Mouse (Mus musculus) myocyte (in vitro differentiated cells): ENCODE results near the gene Tctex1d2. TPM values are rescaled to one million over a fixed set of nuclear protein-coding genes. Genes with fewer than 3 reads are reported as not detected.

Experiments
- H3K27me3 ChIP-seq: one replicate; pipeline ENCODE4 v1.6.1; 2011; ENCODE audit not compliant: control insufficient read depth, insufficient read depth, insufficient read length
- H3K36me3 ChIP-seq: one replicate; pipeline ENCODE4 v1.6.1; 2011; ENCODE audit not compliant: control insufficient read depth, insufficient read depth
- H3K4me2 ChIP-seq: one replicate; pipeline ENCODE4 v1.6.1; 2011; ENCODE audit warnings: low read depth, control low read depth
- H3K4me3 ChIP-seq: one replicate; pipeline ENCODE4 v1.5.1; 2011; ENCODE audit warnings: mild to moderate bottlenecking, control low read depth, moderate library complexity
- H3K79me2 ChIP-seq: one replicate; pipeline ENCODE4 v1.6.1; 2011; ENCODE audit not compliant: control insufficient read depth, insufficient read depth
- H3ac ChIP-seq: one replicate; pipeline ENCODE4 v1.6.1; 2011; ENCODE audit not compliant: control insufficient read depth, insufficient read length
- CEBPB ChIP-seq: IDR thresholded peaks from 2 replicates; pipeline ENCODE4 v1.6.1; 2011; ENCODE audit warnings: mild to moderate bottlenecking, moderate library complexity; ENCODE audit not compliant: poor library complexity, insufficient read depth, severe bottlenecking
- E2F4 ChIP-seq: IDR thresholded peaks from one replicate; pipeline ENCODE4 v1.6.1; 2011; ENCODE audit warnings: mild to moderate bottlenecking, control low read depth, moderate library complexity; ENCODE audit not compliant: insufficient read depth
- MAX ChIP-seq: IDR thresholded peaks from one replicate; pipeline ENCODE4 v1.6.1; 2011; ENCODE audit warnings: low read depth, mild to moderate bottlenecking, control low read depth
- MYOD1 ChIP-seq, 3 experiments: IDR thresholded peaks; one replicate each; pipeline ENCODE4 v1.6.1; 2011; ENCODE audit warnings: control low read depth in 2 of 3, low read depth in 2 of 3, mild to moderate bottlenecking in 2 of 3, moderate library complexity in 1 of 3; ENCODE audit not compliant: insufficient read length in 2 of 3, control insufficient read depth in 1 of 3
- MYOG ChIP-seq, 3 experiments: IDR thresholded peaks; one replicate each; pipeline ENCODE4 v1.6.1; 2011; ENCODE audit warnings: control low read depth in 2 of 3, low read depth in 2 of 3, mild to moderate bottlenecking in 2 of 3; ENCODE audit not compliant: insufficient read length in 2 of 3, control insufficient read depth in 1 of 3, insufficient read depth in 1 of 3
- POLR2A ChIP-seq: IDR thresholded peaks from one replicate; pipeline ENCODE4 v1.6.1; 2011; ENCODE audit warnings: low read depth, mild to moderate bottlenecking, control low read depth, moderate library complexity; ENCODE audit not compliant: insufficient read length
- POLR2AphosphoS2 ChIP-seq: IDR thresholded peaks from one replicate; pipeline ENCODE4 v1.6.1; 2011; ENCODE audit warnings: low read depth, control low read depth; ENCODE audit not compliant: insufficient read length
- REST ChIP-seq: IDR thresholded peaks from one replicate; pipeline ENCODE4 v1.6.1; 2011; ENCODE audit warnings: mild to moderate bottlenecking, control low read depth, moderate library complexity; ENCODE audit not compliant: insufficient read depth, insufficient read length
- SRF ChIP-seq: IDR thresholded peaks from one replicate; pipeline ENCODE4 v1.6.1; 2011; ENCODE audit warnings: low read depth; ENCODE audit not compliant: control insufficient read depth, insufficient read length
- TCF12 ChIP-seq: IDR thresholded peaks from one replicate; pipeline ENCODE4 v1.6.1; 2011; ENCODE audit warnings: mild to moderate bottlenecking, control low read depth; ENCODE audit not compliant: poor library complexity, insufficient read depth, severe bottlenecking
- TCF3 ChIP-seq: IDR thresholded peaks from one replicate; pipeline ENCODE4 v1.6.1; 2011; ENCODE audit warnings: low read depth, control low read depth; ENCODE audit not compliant: insufficient read length
- USF1 ChIP-seq: IDR thresholded peaks from one replicate; pipeline ENCODE4 v1.6.1; 2011; ENCODE audit warnings: low read depth, mild to moderate bottlenecking, control low read depth, moderate library complexity
- polyA plus RNA-seq: library from polyadenylated mRNA; unstranded; fragments of >200 nt; fragmentation: generic; extraction: Trizol; gene quantifications from one replicate; pipeline ENCODE4 v1.2.1, GENCODE M21; 2012; ENCODE audit warnings: missing spikeins

The Tctex1d2 gene
- polyA plus RNA-seq, 1 experiment = 12.7 TPM

DNA sequence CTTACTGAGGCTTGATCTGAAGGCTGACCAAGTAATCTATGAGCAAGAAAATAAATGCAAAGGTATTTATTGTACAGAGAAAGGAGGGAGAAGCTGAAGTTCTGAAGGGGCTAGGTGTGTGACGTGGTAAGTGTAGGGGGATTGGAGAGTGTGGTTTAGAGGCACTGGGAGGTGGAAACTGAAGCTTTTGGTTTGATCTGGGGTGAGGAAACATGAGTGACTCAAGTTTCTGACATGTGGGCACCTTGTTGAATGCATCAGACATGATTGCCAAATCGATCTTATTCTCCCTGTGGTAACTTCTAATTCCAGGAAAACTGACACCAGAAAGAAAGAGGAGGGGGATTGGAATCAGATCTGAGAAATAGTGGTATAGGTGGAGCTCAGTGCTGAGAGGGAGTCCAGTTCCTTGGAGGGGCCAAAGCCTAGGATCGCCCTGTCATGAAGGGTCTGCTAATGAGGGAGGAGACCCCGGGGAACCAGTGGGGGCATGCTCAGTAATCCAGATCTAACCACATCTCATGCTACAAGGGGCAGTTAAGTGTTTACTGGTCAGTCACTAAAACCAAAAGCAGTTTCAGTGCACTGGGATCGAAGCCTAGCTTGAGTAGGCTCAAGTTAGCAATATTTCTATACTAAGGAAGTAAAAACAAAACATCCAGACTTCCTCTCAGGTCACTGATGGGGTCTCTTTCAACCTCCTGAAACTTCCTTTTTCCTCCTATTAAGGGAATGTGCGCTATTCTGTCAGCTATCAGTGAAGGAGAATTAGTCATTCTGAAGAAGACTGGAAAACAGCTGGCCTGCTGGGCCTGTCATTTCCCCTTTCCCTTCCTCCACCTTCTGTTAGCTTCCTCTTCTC, 23.6 kb upstream of the Tctex1d2 start:
- TF ChIP-seq REST (no peak), TCF3 (no peak), USF1 (no peak), TCF12 (no peak), MYOG (IDR thresholded peaks at IDR 0.05; ENCODE audit: control insufficient read depth in 1 of 3, insufficient read depth in 1 of 3, insufficient read length in 2 of 3, low read depth in 2 of 3) (no peak), SRF (no peak), E2F4 (no peak), CEBPB (no peak), POLR2A (no peak), POLR2AphosphoS2 (no peak), MAX (no peak), MYOD1 (IDR thresholded peaks at IDR 0.05; ENCODE audit: control insufficient read depth in 1 of 3, insufficient read length in 2 of 3, low read depth in 2 of 3) (no peak)
- no peak overlapping the region for H3K4me3 ChIP-seq
- H3K36me3 ChIP-seq = peaks cover 9% of the 10 kb centered on the region
- H3ac ChIP-seq = no peak overlapping the region
- H3K79me2 ChIP-seq = no peaks in the 10 kb centered on the region
- no peaks in the 10 kb centered on the region for H3K27me3 ChIP-seq
- H3K4me2 ChIP-seq = no peak overlapping the region

DNA sequence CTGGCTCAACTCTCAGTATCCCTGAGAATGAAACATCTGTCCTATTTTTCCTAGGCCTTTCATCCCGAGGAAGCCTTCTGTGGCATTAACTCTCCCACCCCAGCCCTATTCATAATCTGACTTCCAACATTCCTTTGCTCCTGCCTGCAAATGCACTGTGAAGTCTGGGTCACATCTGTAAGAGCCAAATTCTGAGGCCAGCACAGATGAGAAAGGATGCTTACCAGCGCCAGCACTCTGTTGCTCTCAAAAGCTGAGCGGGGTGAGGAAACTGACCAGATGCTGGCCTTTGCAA, 23.0 kb upstream of the Tctex1d2 start:
- Histone ChIP-seq H3ac (no peak overlapping the region), H3K4me3 (no peak overlapping the region), H3K27me3 (no peaks in the 10 kb centered on the region), H3K36me3 (peaks cover 3% of the 10 kb centered on the region), H3K79me2 (no peaks in the 10 kb centered on the region), H3K4me2 (no peak overlapping the region)
- TF ChIP-seq USF1 (no peak), POLR2AphosphoS2 (no peak), TCF12 (no peak)

DNA sequence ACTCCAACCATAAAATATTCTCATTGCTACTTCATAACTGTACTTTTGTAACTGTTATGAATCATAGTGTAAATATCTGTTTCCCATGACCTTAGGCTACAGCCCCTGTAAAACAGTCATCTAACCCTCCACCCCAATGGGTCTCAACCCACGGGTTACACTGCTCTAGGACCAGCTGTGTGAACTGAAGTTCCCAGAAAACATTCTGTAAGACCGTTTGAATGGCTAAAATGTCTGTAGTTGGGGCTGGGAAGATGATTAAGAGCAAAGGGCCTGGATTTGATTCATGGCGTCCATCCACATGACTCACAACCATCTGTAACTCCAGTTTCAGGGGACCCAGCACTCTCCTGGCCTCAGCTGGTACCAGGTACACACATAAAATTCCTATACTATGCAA, 21.3 kb upstream of the Tctex1d2 start:
- TF ChIP-seq POLR2A (no peak), REST (no peak), CEBPB (no peak), TCF3 (no peak)
- H3K4me2 ChIP-seq = no peak overlapping the region
- no peaks in the 10 kb centered on the region for H3K27me3 ChIP-seq

DNA sequence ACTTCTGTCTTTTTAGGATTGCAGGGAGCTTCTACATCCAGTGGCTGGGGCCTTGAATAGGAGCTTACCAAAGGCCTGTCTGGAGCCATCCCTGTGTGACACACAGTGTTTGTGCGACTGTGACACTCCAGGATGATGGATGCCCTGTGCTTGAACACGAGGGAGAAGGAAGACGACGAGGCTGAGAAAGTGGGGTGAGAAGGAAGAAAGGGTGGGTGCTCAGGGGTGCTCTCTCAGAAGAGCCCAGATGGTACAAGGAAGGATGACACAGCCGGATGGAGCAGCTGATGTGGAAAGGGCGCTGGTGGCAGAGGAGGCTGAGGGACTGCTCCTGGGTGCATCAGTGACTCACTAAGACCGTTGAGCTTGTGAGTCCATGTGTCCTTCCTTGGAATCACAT, 19.2 kb upstream of the Tctex1d2 start, which contains the start of gene Tm4sf19:
Gene Tm4sf19 (plus strand): TSS at position 240 of the 400 bp plus-strand sequence.
- H3K36me3 ChIP-seq = no peaks in the 10 kb centered on the region
- H3K27me3 ChIP-seq = no peaks in the 10 kb centered on the region
- no peak for TF ChIP-seq MYOD1 (IDR thresholded peaks at IDR 0.05; ENCODE audit: control insufficient read depth in 1 of 3, insufficient read length in 2 of 3, low read depth in 2 of 3)
- no peak for TF ChIP-seq SRF
- H3K4me2 ChIP-seq = no peak within 1 kb of the TSS
- no peaks in the 10 kb centered on the region for H3K79me2 ChIP-seq
- H3ac ChIP-seq = no peak within 1 kb of the TSS
- H3K4me3 ChIP-seq = no peak within 1 kb of the TSS

More for the DNA sequence above, 21.3 kb upstream of the Tctex1d2 start:
- no peaks in the 10 kb centered on the region for H3K36me3 ChIP-seq
- no peaks in the 10 kb centered on the region for H3K79me2 ChIP-seq
- no peak overlapping the region for H3K4me3 ChIP-seq
- no peak overlapping the region for H3ac ChIP-seq

DNA sequence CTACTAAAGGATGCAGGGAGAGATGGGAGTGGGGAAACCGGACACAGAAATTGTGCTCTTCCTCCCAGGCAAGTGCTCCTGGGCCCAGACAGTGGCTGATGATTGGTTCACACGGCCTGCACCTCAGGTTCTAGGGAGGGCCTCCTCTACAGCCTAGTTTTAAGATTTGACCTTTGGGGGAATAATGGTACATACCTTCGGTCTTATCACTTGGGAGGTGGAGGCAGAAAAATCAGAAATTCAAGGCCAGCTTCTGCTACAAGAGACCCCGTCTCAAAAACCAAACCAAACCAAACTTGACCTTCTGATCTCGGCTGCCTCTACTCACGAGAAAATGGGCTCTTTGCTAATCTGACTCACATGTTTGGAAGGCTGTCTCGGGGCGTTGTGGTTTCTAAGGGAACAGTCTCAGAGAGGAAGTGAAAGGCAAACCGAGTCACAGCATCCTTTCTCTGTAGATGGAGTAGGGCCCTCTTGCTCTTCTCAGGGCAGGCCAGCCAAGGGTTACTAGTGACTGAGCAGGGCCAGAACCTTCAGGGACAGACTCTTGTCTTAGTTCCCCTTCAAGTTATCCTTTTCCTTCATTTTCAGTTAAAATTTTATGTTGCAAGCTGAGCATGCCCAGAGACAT, 18.1 kb upstream of the Tctex1d2 start:
- Histone ChIP-seq H3ac (no peak overlapping the region), H3K4me3 (no peak overlapping the region), H3K36me3 (no peaks in the 10 kb centered on the region), H3K79me2 (no peaks in the 10 kb centered on the region), H3K4me2 (no peak overlapping the region), H3K27me3 (no peaks in the 10 kb centered on the region)
- TF ChIP-seq SRF (no peak), E2F4 (no peak), MYOG (IDR thresholded peaks at IDR 0.05; ENCODE audit: control insufficient read depth in 1 of 3, insufficient read depth in 1 of 3, insufficient read length in 2 of 3, low read depth in 2 of 3) (no peak), USF1 (no peak), TCF3 (no peak), POLR2AphosphoS2 (no peak), POLR2A (no peak), MAX (no peak), REST (no peak), MYOD1 (IDR thresholded peaks at IDR 0.05; ENCODE audit: control insufficient read depth in 1 of 3, insufficient read length in 2 of 3, low read depth in 2 of 3) (no peak), CEBPB (no peak), TCF12 (no peak)
